Mouse (Mus musculus) lung, postnatal 0 days (tissue): ENCODE measurements around the gene Spx. TPM values are rescaled to one million over a fixed set of nuclear protein-coding genes. Genes with fewer than 3 reads are reported as not detected.

Experiments used
- ATAC-seq: fragments of 200-750 bp; cut with Nextera tagmentation; 2 replicates; pipeline ENCODE4 v1.8.0; 2017; ENCODE audit warnings: moderate library complexity
- DNase-seq: peaks from one replicate; pipeline ENCODE4 v3.0.0-alpha.2; 2016; ENCODE audit warnings: low spot score
- H3K27ac ChIP-seq: fragments of 300-500 bp; sonication (generic); 2 replicates; pipeline ENCODE4 v1.5.1; 2014; ENCODE audit warnings: antibody characterized with exemption, mild to moderate bottlenecking, low read length, mixed read lengths
- H3K27me3 ChIP-seq: fragments of 300-500 bp; sonication (generic); replicated peaks from 2 replicates; pipeline ENCODE4 v1.6.1; 2014; ENCODE audit warnings: low read length, mixed read lengths; ENCODE audit not compliant: insufficient read depth
- H3K36me3 ChIP-seq: fragments of 300-500 bp; sonication (generic); 2 replicates; pipeline ENCODE4 v1.6.1; 2014; ENCODE audit warnings: low read length, mixed read lengths; ENCODE audit not compliant: insufficient read depth
- H3K4me1 ChIP-seq: fragments of 300-500 bp; sonication (generic); 2 replicates; pipeline ENCODE4 v1.6.1; 2014; ENCODE audit warnings: antibody characterized with exemption, low read depth, low read length, mixed read lengths; ENCODE audit not compliant: insufficient read depth
- H3K4me2 ChIP-seq: fragments of 300-500 bp; sonication (generic); replicated peaks from 2 replicates; pipeline ENCODE4 v1.6.1; 2014; ENCODE audit warnings: low read depth, mild to moderate bottlenecking, low read length, moderate library complexity, mixed read lengths
- H3K4me3 ChIP-seq: fragments of 300-500 bp; sonication (generic); 2 replicates; pipeline ENCODE4 v1.5.1; 2014; ENCODE audit warnings: low read depth, low read length
- H3K9ac ChIP-seq: fragments of 300-500 bp; sonication (generic); replicated peaks from 2 replicates; pipeline ENCODE4 v1.6.1; 2014; ENCODE audit warnings: low read depth, mild to moderate bottlenecking
- H3K9me3 ChIP-seq: fragments of 300-500 bp; sonication (generic); 2 replicates; pipeline ENCODE4 v1.6.1; 2016; ENCODE audit warnings: low read length, mixed read lengths
- CTCF ChIP-seq: IDR thresholded peaks from 2 replicates; pipeline ENCODE4 v1.5.1; 2016; ENCODE audit warnings: antibody characterized with exemption, mild to moderate bottlenecking
- EP300 ChIP-seq: IDR thresholded peaks from 2 replicates; pipeline ENCODE4 v1.6.1; 2016; ENCODE audit warnings: antibody characterized with exemption, mild to moderate bottlenecking, control low read depth
- WGBS: fragments of 180-500 bp; shearing (Covaris S2); extraction: QIAGEN DNeasy Blood & Tissue Kit; methylation state at CpG from one replicate; pipeline ENCODE4 v1.1.7; 2014; 5-methylcytosine and 5-hydroxymethylcytosine counted together
- polyA plus RNA-seq: library from polyadenylated mRNA; unstranded; fragments of >200 nt; fragmentation: Nextera tagmentation; extraction: Ambion mirVana; gene quantifications from 2 replicates; pipeline ENCODE4 v1.2.1, GENCODE M21; 2015

Spx gene
- polyA plus RNA-seq, 1 experiment from 2014 or later: 0.43 TPM

DNA sequence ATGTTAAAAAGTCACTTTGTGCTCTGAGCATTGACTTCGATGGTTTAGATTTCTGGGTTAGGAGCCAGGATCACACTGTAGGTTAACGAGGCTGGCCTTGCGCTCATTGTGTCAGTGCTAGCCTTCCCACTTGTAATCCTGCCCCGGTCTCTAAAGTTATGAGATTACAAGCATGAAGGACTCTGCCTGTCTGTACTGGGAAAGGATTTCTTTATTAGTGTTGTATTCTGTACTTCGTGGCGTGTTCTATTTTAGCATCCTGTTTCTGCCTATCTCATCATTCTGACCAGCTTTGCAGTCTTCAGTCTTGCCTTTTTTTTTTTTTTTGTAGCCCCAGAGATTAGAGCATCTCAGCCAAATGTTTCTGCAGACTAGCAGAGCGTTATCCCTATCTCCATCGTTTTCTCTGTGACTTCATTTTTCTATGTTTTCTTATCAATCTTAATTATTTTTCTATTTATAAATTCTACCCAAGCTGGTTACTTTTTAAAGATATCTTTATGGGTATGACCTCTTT, 25.4 kb upstream of the Spx start:
- no peak overlapping the region for H3K27ac ChIP-seq
- WGBS: 13% methylated on average over 8 of the region's 8 CpGs
- H3K4me1 ChIP-seq: peaks cover 3% of the 10 kb centered on the region; the same call in 1 of the 2 replicates
- DNase-seq (no peak), ATAC-seq (no peak)
- H3K9ac ChIP-seq: peak overlapping the region; percentile 89
- peak overlapping the region; percentile 96 for H3K4me2 ChIP-seq
- peak overlapping the region; percentile 91 for H3K4me3 ChIP-seq
- TF ChIP-seq EP300: no peak
- no peaks in the 10 kb centered on the region for H3K9me3 ChIP-seq
- no peaks in the 10 kb centered on the region for H3K36me3 ChIP-seq
- no peaks in the 10 kb centered on the region for H3K27me3 ChIP-seq

DNA sequence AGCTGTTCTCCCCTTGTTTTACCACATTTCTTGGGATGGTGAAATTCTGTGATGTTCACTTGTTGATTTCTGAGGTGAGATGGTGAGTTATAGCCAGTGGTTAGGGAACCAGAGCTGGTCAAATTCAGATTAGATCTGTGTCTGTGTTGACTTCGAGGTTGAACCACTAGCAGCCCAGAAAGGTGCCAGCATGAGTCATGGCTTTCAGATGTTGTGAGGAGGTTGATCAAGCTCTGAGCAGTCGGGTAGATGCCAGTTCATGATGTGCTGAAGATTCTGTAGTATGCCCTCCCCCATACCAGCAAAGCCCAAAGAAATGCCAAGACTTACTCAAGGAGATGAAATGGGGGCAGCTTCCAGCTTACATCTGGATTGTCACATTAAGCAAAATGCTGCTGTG, 24.1 kb upstream of the Spx start:
- Histone ChIP-seq H3K9ac (no peak overlapping the region), H3K4me3 (no peak overlapping the region), H3K27me3 (no peaks in the 10 kb centered on the region), H3K9me3 (no peaks in the 10 kb centered on the region), H3K4me1 (peaks cover 3% of the 10 kb centered on the region; the same call in 1 of the 2 replicates), H3K27ac (no peak overlapping the region), H3K4me2 (no peak overlapping the region), H3K36me3 (no peaks in the 10 kb centered on the region)
- WGBS: 64% methylated on average over 2 of the region's 2 CpGs
- DNase-seq (no peak), ATAC-seq (no peak)
- no peak for TF ChIP-seq CTCF
- TF ChIP-seq EP300: no peak

DNA sequence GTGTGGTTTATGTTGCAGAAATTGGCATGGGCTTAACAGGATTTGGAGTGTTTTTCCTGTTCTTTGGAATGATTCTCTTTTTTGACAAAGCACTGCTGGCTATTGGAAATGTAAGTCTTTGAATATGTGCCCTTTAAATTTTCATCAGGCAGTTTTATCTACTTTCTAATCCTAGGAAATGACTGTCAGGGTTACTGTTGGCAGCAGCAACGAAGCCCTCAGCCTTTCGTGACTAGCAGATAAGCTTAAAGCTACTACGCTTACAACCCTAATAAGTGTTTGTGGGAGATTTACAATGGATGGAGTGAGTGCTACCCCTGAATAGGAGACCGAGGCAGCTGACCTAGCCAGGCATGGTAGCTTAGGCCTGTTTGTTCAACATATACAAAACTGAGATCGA, 20.9 kb upstream of the Spx start:
- 88% methylated on average over 5 of the region's 5 CpGs for WGBS
- no peaks in the 10 kb centered on the region; the same call in 1 of the 2 replicates for H3K36me3 ChIP-seq
- no peaks in the 10 kb centered on the region for H3K9me3 ChIP-seq
- no peak overlapping the region for H3K4me2 ChIP-seq
- TF ChIP-seq CTCF (no peak), EP300 (no peak)
- H3K27me3 ChIP-seq: no peaks in the 10 kb centered on the region
- DNase-seq: no peak
- H3K9ac ChIP-seq: no peak overlapping the region
- H3K27ac ChIP-seq: no peak overlapping the region
- ATAC-seq: no peak
- H3K4me1 ChIP-seq: peaks cover 3% of the 10 kb centered on the region; the same call in 1 of the 2 replicates
- H3K4me3 ChIP-seq: no peak overlapping the region

DNA sequence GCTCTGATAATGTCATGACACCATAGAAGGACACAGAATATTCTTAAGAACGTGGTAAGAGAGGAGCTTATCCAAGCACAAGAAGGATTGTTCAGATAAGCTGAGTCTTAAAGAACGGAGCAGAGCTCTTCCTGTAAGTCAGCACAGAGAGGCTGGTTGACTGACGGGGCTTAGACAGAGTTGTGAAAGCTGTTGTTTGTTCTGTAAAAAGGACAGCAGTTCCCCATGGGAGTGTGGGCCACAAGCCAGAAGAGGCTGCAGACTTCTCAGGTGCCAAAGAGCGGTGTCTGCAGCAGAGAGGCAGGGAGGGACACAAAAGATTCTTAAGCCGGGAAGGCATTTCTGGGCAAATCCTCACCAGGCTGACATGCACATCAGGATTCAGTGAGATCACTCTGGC, 18.6 kb upstream of the Spx start:
- Histone ChIP-seq H3K27me3 (no peaks in the 10 kb centered on the region), H3K4me2 (no peak overlapping the region), H3K27ac (no peak overlapping the region), H3K36me3 (no peaks in the 10 kb centered on the region; the same call in 1 of the 2 replicates), H3K9ac (no peak overlapping the region), H3K9me3 (no peaks in the 10 kb centered on the region), H3K4me1 (no peaks in the 10 kb centered on the region), H3K4me3 (no peak overlapping the region)
- WGBS: 79% methylated on average over 5 of the region's 5 CpGs
- TF ChIP-seq EP300 (no peak), CTCF (no peak)
- DNase-seq (no peak), ATAC-seq (no peak)

DNA sequence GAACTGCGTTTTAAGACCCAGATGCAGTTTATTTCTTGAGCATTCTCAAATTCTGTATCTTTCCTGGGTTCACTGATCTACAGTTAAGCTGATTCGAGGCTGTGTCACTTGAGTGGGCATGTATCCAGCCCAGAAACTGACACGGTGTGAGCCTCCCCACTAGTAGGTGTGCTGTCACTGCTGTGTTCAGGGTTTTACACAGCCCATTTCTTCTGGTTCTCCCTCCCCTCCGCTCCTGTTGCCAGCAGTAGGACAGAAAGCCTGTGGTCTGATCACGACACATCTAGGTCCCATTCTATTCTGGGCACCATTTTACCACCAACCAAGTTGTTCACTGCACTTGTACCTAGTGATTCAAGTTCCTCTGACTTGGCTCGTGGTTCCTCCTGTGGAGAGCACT, 17.5 kb upstream of the Spx start:
- TF ChIP-seq CTCF (no peak), EP300 (no peak)
- no peaks in the 10 kb centered on the region for H3K4me1 ChIP-seq
- WGBS: 88% methylated on average over 6 of the region's 6 CpGs

DNA sequence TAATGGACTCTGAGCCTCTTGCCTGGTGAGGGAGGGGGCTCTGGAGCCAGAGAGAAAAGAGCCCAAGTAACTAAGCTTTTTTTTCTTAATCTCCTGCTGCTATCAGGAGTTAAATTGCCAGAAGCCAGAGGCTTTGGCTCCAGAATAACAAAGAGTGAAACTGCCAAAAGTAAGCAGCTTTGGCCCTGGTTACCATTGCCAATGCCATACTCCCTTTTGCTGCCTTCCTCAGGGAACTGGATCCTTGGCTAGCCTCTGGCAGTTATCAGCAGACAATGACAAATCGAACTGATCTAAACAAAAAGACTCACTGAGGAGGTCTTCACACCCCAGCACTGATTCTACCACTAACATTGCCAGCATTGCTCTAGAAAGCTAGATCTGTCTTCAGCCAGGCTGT, 2.1 kb upstream of the Spx start:
- DNase-seq (no peak), ATAC-seq (no peak)
- 20% methylated on average over 1 of the region's 1 CpGs for WGBS
- no peak overlapping the region for H3K9ac ChIP-seq
- no peak overlapping the region for H3K4me2 ChIP-seq
- H3K36me3 ChIP-seq: no peaks in the 10 kb centered on the region
- H3K4me3 ChIP-seq: no peak overlapping the region
- H3K27ac ChIP-seq: no peak overlapping the region
- TF ChIP-seq CTCF: no peak
- TF ChIP-seq EP300: no peak
- no peaks in the 10 kb centered on the region for H3K9me3 ChIP-seq
- H3K4me1 ChIP-seq: peaks cover 3% of the 10 kb centered on the region; the same call in 1 of the 2 replicates
- H3K27me3 ChIP-seq: no peaks in the 10 kb centered on the region

More for the DNA sequence above, 17.5 kb upstream of the Spx start:
- H3K27me3 ChIP-seq: no peaks in the 10 kb centered on the region
- no peak overlapping the region for H3K9ac ChIP-seq
- ATAC-seq (no peak), DNase-seq (no peak)
- H3K36me3 ChIP-seq: no peaks in the 10 kb centered on the region; the same call in 1 of the 2 replicates
- H3K4me2 ChIP-seq: no peak overlapping the region
- no peak overlapping the region for H3K27ac ChIP-seq
- H3K9me3 ChIP-seq: no peaks in the 10 kb centered on the region
- no peak overlapping the region for H3K4me3 ChIP-seq

DNA sequence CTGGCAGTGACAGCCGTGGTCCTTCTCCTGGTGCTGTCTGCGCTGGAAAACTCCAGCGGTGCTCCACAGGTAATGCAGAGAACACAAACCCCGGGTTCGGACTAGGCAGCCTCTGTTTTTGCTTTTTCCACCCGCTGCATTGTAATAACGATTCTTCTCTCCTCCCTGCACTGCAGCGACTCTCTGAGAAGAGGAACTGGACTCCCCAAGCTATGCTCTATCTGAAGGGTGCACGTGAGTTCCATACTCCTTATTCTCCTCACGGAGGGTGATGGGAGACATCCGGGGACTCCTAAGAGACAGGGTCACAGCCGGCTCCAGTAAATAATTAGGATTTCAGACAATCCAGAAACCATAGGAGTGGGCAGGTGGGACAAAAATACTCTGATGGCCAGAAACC, 604 bp downstream of the Spx start:
- WGBS: 20% methylated on average over 12 of the region's 12 CpGs
- DNase-seq: no peak
- H3K4me3 ChIP-seq: no peak overlapping the region
- peaks cover 3% of the 10 kb centered on the region; the same call in 1 of the 2 replicates for H3K4me1 ChIP-seq
- no peaks in the 10 kb centered on the region for H3K9me3 ChIP-seq
- H3K36me3 ChIP-seq: no peaks in the 10 kb centered on the region
- H3K27me3 ChIP-seq: no peaks in the 10 kb centered on the region
- no peak for TF ChIP-seq CTCF
- TF ChIP-seq EP300: no peak
- no peak overlapping the region for H3K27ac ChIP-seq
- H3K4me2 ChIP-seq: no peak overlapping the region
- H3K9ac ChIP-seq: no peak overlapping the region
- no peak for ATAC-seq
